Comparison of ENCODE assay signal across 24 mouse cellular contexts in the genomic region with DNA sequence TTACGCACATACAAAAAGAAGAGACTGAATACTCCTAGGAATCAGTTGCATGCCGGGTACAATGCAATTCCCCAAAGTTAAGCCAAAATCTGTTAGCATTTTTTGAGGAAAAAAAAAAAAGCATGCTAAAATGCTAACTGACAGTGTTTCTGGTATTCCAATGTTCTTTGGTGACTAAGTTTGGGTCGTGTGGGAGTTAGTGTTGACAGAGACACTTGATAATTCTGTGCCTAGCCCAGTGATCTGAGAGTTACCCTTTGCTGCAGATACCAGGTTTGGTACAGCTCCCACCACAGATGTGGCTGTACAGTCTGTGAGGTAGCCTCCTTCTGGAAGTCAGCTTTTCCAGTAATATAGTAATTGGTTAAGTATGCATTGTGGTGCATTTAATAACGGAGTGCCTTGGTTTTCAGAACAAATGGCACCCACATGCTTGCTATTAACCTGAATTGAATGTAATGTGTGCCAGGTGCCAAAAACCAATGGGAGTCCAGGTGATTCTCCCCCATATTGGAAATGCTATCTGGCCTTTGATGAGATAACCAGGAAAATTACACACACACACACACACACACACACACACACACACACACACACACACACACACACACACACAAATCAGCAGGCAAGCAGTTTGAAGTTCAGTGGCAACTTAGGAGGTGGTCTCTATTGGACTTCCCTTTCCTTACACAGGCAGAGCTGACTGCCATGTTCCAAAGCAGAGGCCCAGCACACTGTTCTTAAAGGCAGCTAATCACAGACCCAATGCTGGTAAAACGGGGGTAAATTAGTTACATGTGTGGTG.
DNase-seq lines count a peak whose midpoint lies in the region; ATAC-seq and TF ChIP-seq lines count a peak whose summit lies in the region.
"Had no signal": no experiment of that assay in that cellular context is flagged by ENCODE, and none has a peak within 500 bp of the region (broad histone marks: within the 10 kb centered on the region; RNA-seq: fewer than 3 reads in every experiment).

No protein-coding gene starts in this region.

- 84% methylated on average over 5 of the region's 5 CpGs for WGBS in midbrain, embryonic 11.5 days
- WGBS in midbrain, embryonic 14.5 days: 86% methylated on average over 5 of the region's 5 CpGs
- 43% methylated on average over 5 of the region's 5 CpGs for WGBS in embryonic facial prominence, embryonic 12.5 days
- 40% methylated on average over 5 of the region's 5 CpGs for WGBS in limb, embryonic 14.5 days

- H3K4me2 ChIP-seq in midbrain, embryonic 11.5 days: no peak overlapping the region
- no peak overlapping the region for H3K4me2 ChIP-seq in midbrain, embryonic 14.5 days (ENCODE audit: low read length)
- H3K4me2 ChIP-seq in embryonic facial prominence, embryonic 12.5 days (replicated peaks): no peak overlapping the region
- H3K4me2 ChIP-seq in limb, embryonic 14.5 days (replicated peaks; ENCODE audit: low read depth, low read length, severe bottlenecking): no peak overlapping the region
- H3K4me2 ChIP-seq: hindbrain, embryonic 14.5 days; limb, embryonic 15.5 days; liver, embryonic 15.5 days; lung, embryonic 15.5 days had no signal

- no peak for TF ChIP-seq POLR2A in limb, embryonic 14.5 days (IDR thresholded peaks at IDR 0.05; ENCODE audit: borderline replicate concordance, extremely low read depth, insufficient read depth, insufficient read length)

- H3K4me3 ChIP-seq in midbrain, embryonic 11.5 days (ENCODE audit: low read depth, low read length): no peak overlapping the region
- no peak overlapping the region for H3K4me3 ChIP-seq in midbrain, embryonic 14.5 days (replicated peaks; ENCODE audit: low read depth, low read length)
- H3K4me3 ChIP-seq in embryonic facial prominence, embryonic 12.5 days: no peak overlapping the region
- no peak overlapping the region for H3K4me3 ChIP-seq in limb, embryonic 14.5 days (replicated peaks; ENCODE audit: low read length)
- H3K4me3 ChIP-seq: limb, embryonic 15.5 days; liver, embryonic 15.5 days; lung, embryonic 15.5 days; megakaryocyte, embryonic 14.5 days had no signal

- no peak for ATAC-seq in midbrain, embryonic 11.5 days (ENCODE audit: low FRiP score)
- ATAC-seq in midbrain, embryonic 14.5 days (ENCODE audit: low FRiP score, low TSS enrichment): no peak
- 0 out of 2 replicates have a peak, but pooled peaks have one; percentile 35 for ATAC-seq in embryonic facial prominence, embryonic 12.5 days (ENCODE audit: insufficient number of reproducible peaks, insufficient read depth, low FRiP score, low TSS enrichment)
- peak; percentile 78 for ATAC-seq in limb, embryonic 14.5 days (ENCODE audit: low FRiP score, low read depth)
- ATAC-seq: activated CD4-positive, CD25-positive, alpha-beta regulatory T cell, adult 4 months; forebrain, embryonic 14.5 days; inflammation-experienced regulatory T-cells, adult 6 months had no signal

- no peaks in the 10 kb centered on the region for H3K9me3 ChIP-seq in midbrain, embryonic 11.5 days (ENCODE audit: control insufficient read depth, low read length)
- no peaks in the 10 kb centered on the region; the same call in 1 of the 2 replicates for H3K9me3 ChIP-seq in midbrain, embryonic 14.5 days (ENCODE audit: control insufficient read depth, low read length)
- H3K9me3 ChIP-seq in embryonic facial prominence, embryonic 12.5 days: no peaks in the 10 kb centered on the region
- H3K9me3 ChIP-seq in limb, embryonic 14.5 days (ENCODE audit: control insufficient read depth, low read length): no peaks in the 10 kb centered on the region
- H3K9me3 ChIP-seq: limb, embryonic 15.5 days; liver, embryonic 15.5 days; lung, embryonic 15.5 days; megakaryocyte, embryonic 14.5 days had no signal

- DNase-seq in embryo, embryonic 11 days: peak; percentile 17
- DNase-seq in embryo, embryonic 9.5 days (ENCODE audit: extremely low spot score): no peak
- DNase-seq in midbrain, embryonic 11.5 days (ENCODE audit: low spot score, missing footprints): peak; percentile 28
- no peak for DNase-seq in midbrain, embryonic 14.5 days
- DNase-seq in limb, embryonic 14.5 days (ENCODE audit: low spot score): no peak
- no peak for DNase-seq in c-Kit-positive CD71-positive TER-119-positive erythroid progenitor cells, embryonic 14.5 days (ENCODE audit: low spot score)
- no peak for DNase-seq in heart, adult 18-20 months
- DNase-seq: adrenal gland, adult 8-10 months; cerebellum, adult 8-10 months; gastrocnemius, postnatal 36 days; heart, postnatal 4 days; kidney, adult 18-20 months; kidney, postnatal 14 days; lung, postnatal 36 days had no signal

- H3K9ac ChIP-seq in midbrain, embryonic 11.5 days (ENCODE audit: low read length): no peak overlapping the region
- no peak overlapping the region for H3K9ac ChIP-seq in midbrain, embryonic 14.5 days (replicated peaks; ENCODE audit: low read length)
- H3K9ac ChIP-seq in embryonic facial prominence, embryonic 12.5 days: no peak overlapping the region
- no peak overlapping the region for H3K9ac ChIP-seq in limb, embryonic 14.5 days (ENCODE audit: low read depth, low read length, severe bottlenecking)
- H3K9ac ChIP-seq: hindbrain, embryonic 14.5 days; limb, embryonic 15.5 days; liver, embryonic 15.5 days; lung, embryonic 15.5 days had no signal

- H3K27me3 ChIP-seq in midbrain, embryonic 11.5 days (ENCODE audit: control insufficient read depth, insufficient read depth, low read length): no peaks in the 10 kb centered on the region
- no peaks in the 10 kb centered on the region for H3K27me3 ChIP-seq in midbrain, embryonic 14.5 days (ENCODE audit: control insufficient read depth, insufficient read depth, low read length)
- no peaks in the 10 kb centered on the region for H3K27me3 ChIP-seq in embryonic facial prominence, embryonic 12.5 days
- no peaks in the 10 kb centered on the region for H3K27me3 ChIP-seq in limb, embryonic 14.5 days (ENCODE audit: control insufficient read depth, insufficient read depth, low read length)
- H3K27me3 ChIP-seq: limb, embryonic 15.5 days; liver, embryonic 15.5 days; lung, embryonic 15.5 days had no signal

- no peak overlapping the region for H3K27ac ChIP-seq in midbrain, embryonic 11.5 days (ENCODE audit: low read depth, low read length)
- no peak overlapping the region for H3K27ac ChIP-seq in midbrain, embryonic 14.5 days (replicated peaks; ENCODE audit: low read depth, low read length)
- peak overlapping the region; percentile 4; the same call in 1 of the 2 replicates for H3K27ac ChIP-seq in embryonic facial prominence, embryonic 12.5 days
- no peak overlapping the region for H3K27ac ChIP-seq in limb, embryonic 14.5 days (replicated peaks; ENCODE audit: low read depth, low read length)
- H3K27ac ChIP-seq: hindbrain, embryonic 14.5 days; limb, embryonic 15.5 days; liver, embryonic 15.5 days; lung, embryonic 15.5 days; stomach, postnatal 0 days had no signal

- peaks cover 8% of the 10 kb centered on the region for H3K4me1 ChIP-seq in midbrain, embryonic 11.5 days (ENCODE audit: control insufficient read depth, insufficient read depth, low read length)
- H3K4me1 ChIP-seq in midbrain, embryonic 14.5 days (ENCODE audit: control insufficient read depth, insufficient read depth, low read length): no peaks in the 10 kb centered on the region
- peaks cover 11% of the 10 kb centered on the region for H3K4me1 ChIP-seq in embryonic facial prominence, embryonic 12.5 days
- H3K4me1 ChIP-seq in limb, embryonic 14.5 days (ENCODE audit: control insufficient read depth, insufficient read depth, low read length): 0 out of 2 replicates have a peak, but pooled peaks cover 3% of the 10 kb centered on the region
- H3K4me1 ChIP-seq: liver, embryonic 15.5 days; lung, embryonic 15.5 days; megakaryocyte, embryonic 14.5 days had no signal

- no peaks in the 10 kb centered on the region for H3K36me3 ChIP-seq in midbrain, embryonic 11.5 days (ENCODE audit: control insufficient read depth, insufficient read depth, low read length)
- no peaks in the 10 kb centered on the region for H3K36me3 ChIP-seq in midbrain, embryonic 14.5 days (ENCODE audit: control insufficient read depth, insufficient read depth, low read length)
- no peaks in the 10 kb centered on the region for H3K36me3 ChIP-seq in embryonic facial prominence, embryonic 12.5 days
- no peaks in the 10 kb centered on the region for H3K36me3 ChIP-seq in limb, embryonic 14.5 days (ENCODE audit: control insufficient read depth, insufficient read depth, low read length)
- H3K36me3 ChIP-seq: limb, embryonic 15.5 days; liver, embryonic 15.5 days; lung, embryonic 15.5 days had no signal

Comparison
In these comparisons a context has a peak if more than half of its experiments do, and no peak if none do; other contexts are left out.
1. DNase-seq: peak in embryo, embryonic 11 days (single experiment) and midbrain, embryonic 11.5 days (single experiment); none in embryo, embryonic 9.5 days (single experiment), midbrain, embryonic 14.5 days (single experiment), limb, embryonic 14.5 days (single experiment), c-Kit-positive CD71-positive TER-119-positive erythroid progenitor cells, embryonic 14.5 days (single experiment) and heart, adult 18-20 months (0 of 2).
2. ATAC-seq: peak in embryonic facial prominence, embryonic 12.5 days (single experiment) and limb, embryonic 14.5 days (single experiment); none in midbrain, embryonic 11.5 days (single experiment) and midbrain, embryonic 14.5 days (single experiment).